Mouse (Mus musculus) CD4-positive helper T cell, adult 2 months (primary cell): ENCODE measurements around the gene Arpp19.
A peak's percentile ranks its signal among the peaks of the same experiment; 100 is the strongest.

Experiments used
- DNase-seq: peaks from one replicate; pipeline ENCODE4 v3.0.0-alpha.2; 2012; ENCODE audit warnings: low read depth, missing footprints, low spot score

Arpp19 gene

GRCm38 (mm10) chr9:75035944-75036343 lies 1.5 kb upstream of the Arpp19 start:
- no peak for DNase-seq

- DNase-seq = no peak
These were observed 909 bp downstream of the Arpp19 start for GRCm38 (mm10) chr9:75038357-75038688.

- DNase-seq = no peak
These were observed 3.2 kb downstream of the Arpp19 start for GRCm38 (mm10) chr9:75040566-75040965.

GRCm38 (mm10) chr9:75041840-75042525 lies 4.6 kb downstream of the Arpp19 start:
- no peak for DNase-seq

- DNase-seq = no peak
These were observed 5.8 kb downstream of the Arpp19 start for GRCm38 (mm10) chr9:75043191-75043590.

- no peak for DNase-seq
These were observed 9.7 kb downstream of the Arpp19 start for GRCm38 (mm10) chr9:75047079-75047478.

GRCm38 (mm10) chr9:75049100-75049499 lies 11.7 kb downstream of the Arpp19 start:
- DNase-seq = no peak

GRCm38 (mm10) chr9:75050003-75050402 lies 12.6 kb downstream of the Arpp19 start:
- peak; percentile 71 for DNase-seq

GRCm38 (mm10) chr9:75051841-75052240 lies 14.4 kb downstream of the Arpp19 start:
- DNase-seq = no peak

GRCm38 (mm10) chr9:75055046-75055445 lies 17.6 kb downstream of the Arpp19 start:
- no peak for DNase-seq

GRCm38 (mm10) chr9:75064678-75065331 lies 27.4 kb downstream of the Arpp19 start:
- no peak for DNase-seq

- no peak for DNase-seq
These were observed 33.1 kb downstream of the Arpp19 start, which contains the start of gene Myo5a for GRCm38 (mm10) chr9:75070457-75071028. TSS of gene Myo5a (plus strand) at chr9:75071015.

GRCm38 (mm10) chr9:75071029-75071705 lies 33.8 kb downstream of the Arpp19 start:
- peak; percentile 89 for DNase-seq

- peak; percentile 48 for DNase-seq
These were observed 34.3 kb downstream of the Arpp19 start for GRCm38 (mm10) chr9:75071706-75072192.

- peak; percentile 5 for DNase-seq
These were observed 34.9 kb downstream of the Arpp19 start for GRCm38 (mm10) chr9:75072361-75072760.

GRCm38 (mm10) chr9:75077191-75077590 lies 39.8 kb downstream of the Arpp19 start:
- no peak for DNase-seq

GRCm38 (mm10) chr9:75085242-75085824 lies 47.9 kb downstream of the Arpp19 start:
- DNase-seq = no peak

- no peak for DNase-seq
These were observed 50.4 kb downstream of the Arpp19 start for GRCm38 (mm10) chr9:75087823-75088222.

- DNase-seq = no peak
These were observed 51.9 kb downstream of the Arpp19 start for GRCm38 (mm10) chr9:75089285-75089684.

GRCm38 (mm10) chr9:75092134-75092533 lies 54.7 kb downstream of the Arpp19 start:
- no peak for DNase-seq

GRCm38 (mm10) chr9:75094762-75095161 lies 57.3 kb downstream of the Arpp19 start:
- no peak for DNase-seq

GRCm38 (mm10) chr9:75098937-75099336 lies 61.5 kb downstream of the Arpp19 start:
- no peak for DNase-seq
